Mouse (Mus musculus): ENCODE measurements at regions not wholly inside any gene's neighbourhood (a gene's known extent, or its start where the extent isn't known, plus 50 kb on each side); places are given as distances from the start of the nearest gene placed in this dataset.

DNA sequence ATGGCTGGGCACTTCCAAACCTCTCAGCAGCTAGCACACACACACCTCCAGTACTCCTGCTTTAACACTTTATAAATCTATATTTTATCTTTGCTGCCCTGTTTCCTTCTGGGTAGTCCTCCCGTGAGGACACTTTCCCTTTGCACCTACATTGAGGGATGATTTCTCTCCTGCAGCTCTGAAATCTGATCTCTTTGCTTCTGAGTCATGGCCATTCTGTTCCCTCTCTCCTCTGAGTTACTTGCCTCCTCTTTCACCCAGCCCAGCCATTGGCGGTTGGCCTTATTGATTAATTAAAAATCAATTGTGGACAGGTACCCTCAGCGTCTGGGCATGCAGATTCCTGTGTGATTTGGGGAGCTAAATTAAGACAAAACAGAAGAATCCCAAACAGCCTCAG lies 58.0 kb upstream of the Cxcl12 start:
- DNase-seq (ENCODE audit: low spot score in 2 of 2): no peak

DNA sequence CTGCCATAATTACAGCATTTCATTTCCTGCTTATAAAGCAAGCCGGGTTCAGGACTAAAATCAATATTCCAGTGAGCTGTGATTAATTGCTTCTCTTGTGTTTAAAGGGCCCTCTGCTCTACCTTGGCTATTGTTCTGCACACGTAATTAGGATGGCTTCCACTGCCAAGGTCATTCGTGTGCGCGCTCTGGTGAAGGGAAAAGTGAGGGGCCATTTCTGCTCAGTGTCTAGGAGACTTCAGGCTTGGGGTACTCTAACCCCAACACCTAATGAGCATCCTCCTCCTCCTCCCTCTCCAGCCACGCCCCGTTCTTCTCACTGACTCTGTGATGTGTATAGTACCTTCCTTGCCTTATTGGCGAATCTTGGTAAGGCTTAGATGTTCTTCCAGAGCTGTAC lies 53.5 kb upstream of the Cxcl12 start:
- DNase-seq (ENCODE audit: low spot score in 2 of 2): no peak

DNA sequence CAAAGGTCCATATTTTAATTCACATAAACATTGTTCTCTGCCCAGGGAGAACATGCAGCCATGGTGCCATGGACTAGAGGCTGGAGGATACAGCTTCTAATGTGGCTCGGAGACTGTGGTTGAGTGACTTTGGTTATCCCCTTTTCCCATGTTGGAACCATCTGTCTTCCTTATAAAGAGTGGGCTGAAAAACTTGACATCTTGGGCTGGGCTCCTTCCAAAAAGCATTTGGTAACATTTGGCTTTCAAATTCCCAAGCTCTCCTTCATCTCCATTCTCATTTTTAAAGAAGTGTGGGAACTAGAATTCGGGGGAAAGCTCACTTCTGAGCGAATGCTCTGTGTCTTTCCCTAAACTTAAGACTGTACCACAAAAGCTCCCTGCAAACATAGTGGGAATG lies 50.3 kb upstream of the Cxcl12 start:
- no peak for DNase-seq (ENCODE audit: low spot score in 2 of 2)

All from cerebellum, postnatal 4 days (tissue).